Mouse (Mus musculus) heart, adult 18-20 months (tissue): ENCODE measurements at regions not wholly inside any gene's neighbourhood (a gene's known extent, or its start where the extent isn't known, plus 50 kb on each side); places are given as distances from the start of the nearest gene placed in this dataset.

Experiments used
- DNase-seq, 2 experiments: peaks; one replicate each; pipeline ENCODE4 v3.0.0; 2021 to 2022; ENCODE audit warnings: mixed read lengths in 1 of 2

GRCm38 (mm10) chr11:113178375-113178774 is 396.4 kb downstream of the Sox9 start:
- no peak for DNase-seq

- DNase-seq = no peak
These were observed 398.0 kb downstream of the Sox9 start for GRCm38 (mm10) chr11:113180008-113180407.

- no peak for DNase-seq
These were observed 400.2 kb downstream of the Sox9 start for GRCm38 (mm10) chr11:113182083-113182861.

GRCm38 (mm10) chr11:113183556-113183955 is 401.5 kb downstream of the Sox9 start:
- DNase-seq = no peak

GRCm38 (mm10) chr11:113184095-113184494 is 402.1 kb downstream of the Sox9 start:
- no peak for DNase-seq

- DNase-seq = no peak
These were observed 405.4 kb downstream of the Sox9 start for GRCm38 (mm10) chr11:113187407-113187806.

GRCm38 (mm10) chr11:113188263-113188920 is 406.4 kb downstream of the Sox9 start:
- DNase-seq = no peak

- no peak for DNase-seq
These were observed 408.0 kb downstream of the Sox9 start for GRCm38 (mm10) chr11:113190006-113190405.

GRCm38 (mm10) chr11:113190520-113190919 is 408.5 kb downstream of the Sox9 start:
- DNase-seq = no peak

GRCm38 (mm10) chr11:113191006-113191405 is 409.0 kb downstream of the Sox9 start:
- DNase-seq = no peak

GRCm38 (mm10) chr11:113192086-113192856 is 410.2 kb downstream of the Sox9 start:
- DNase-seq = peak in 1 of 2 experiments; percentile 14

GRCm38 (mm10) chr11:113194144-113194827 is 412.3 kb downstream of the Sox9 start:
- DNase-seq = no peak
